Mouse (Mus musculus) liver, adult 2 months (tissue): ENCODE data around the gene Actn2. TPM values are rescaled to one million over a fixed set of nuclear protein-coding genes. Genes with fewer than 3 reads are reported as not detected.
A peak's percentile ranks its signal among the peaks of the same experiment; 100 is the strongest.

ENCODE experiments used
- DNase-seq: peaks from one replicate; pipeline ENCODE4 v3.0.0-alpha.2; 2011; ENCODE audit warnings: low read depth, low spot score; ENCODE audit errors: extremely low read depth
- H3K27ac ChIP-seq: fragments of 200-500 bp; replicated peaks from 2 replicates; pipeline ENCODE4 v1.5.1; 2012; ENCODE audit warnings: low read depth, mild to moderate bottlenecking, control low read depth, inconsistent platforms, low read length; ENCODE audit not compliant: insufficient read depth
- H3K27me3 ChIP-seq: fragments of 200-500 bp; 2 replicates; pipeline ENCODE4 v1.6.1; 2012; ENCODE audit warnings: mild to moderate bottlenecking, moderate library complexity, low read length, inconsistent platforms; ENCODE audit not compliant: control insufficient read depth, insufficient read depth
- H3K36me3 ChIP-seq: fragments of 200-500 bp; 2 replicates; pipeline ENCODE4 v1.6.1; 2012; ENCODE audit warnings: low read length, inconsistent platforms; ENCODE audit not compliant: control insufficient read depth, insufficient read depth
- H3K4me1 ChIP-seq: fragments of 200-500 bp; 2 replicates; pipeline ENCODE4 v1.6.1; 2011; ENCODE audit warnings: low read length; ENCODE audit not compliant: control insufficient read depth, insufficient read depth
- H3K4me3 ChIP-seq: fragments of 200-500 bp; 2 replicates; pipeline ENCODE4 v1.5.1; 2011; ENCODE audit warnings: low read depth, mild to moderate bottlenecking, control low read depth, low read length, moderate library complexity; ENCODE audit not compliant: insufficient read depth
- H3K79me2 ChIP-seq: fragments of 200-500 bp; 2 replicates; pipeline ENCODE4 v1.6.1; 2012; ENCODE audit warnings: inconsistent platforms, mild to moderate bottlenecking, low read length, moderate library complexity; ENCODE audit not compliant: control insufficient read depth, insufficient read depth
- H3K9ac ChIP-seq: fragments of 200-500 bp; 2 replicates; pipeline ENCODE4 v1.6.1; 2012; ENCODE audit warnings: low read depth, mild to moderate bottlenecking, control low read depth, inconsistent platforms, low read length
- CTCF ChIP-seq: fragments of 200-500 bp; IDR thresholded peaks from 2 replicates; pipeline ENCODE4 v1.5.1; 2011; ENCODE audit warnings: low read depth, low read length, control low read depth
- POLR2A ChIP-seq: fragments of 200-500 bp; IDR thresholded peaks from 2 replicates; pipeline ENCODE4 v1.6.1; 2011; ENCODE audit warnings: low read length, control low read depth; ENCODE audit not compliant: insufficient read depth; ENCODE audit errors: extremely low read depth
- WGBS: fragments of 180-500 bp; shearing (Covaris S2); methylation state at CpG from one replicate; pipeline ENCODE4 v1.1.7; 2018; 5-methylcytosine and 5-hydroxymethylcytosine counted together
- polyA plus RNA-seq: library from polyadenylated mRNA; depleted of rRNA; stranded (reverse); fragments of >200 nt; gene quantifications from 2 replicates; pipeline ENCODE4 v1.2.3, GENCODE M21; 2012
- total RNA-seq: library from RNA; depleted of rRNA; stranded (reverse); fragments of >200 nt; gene quantifications from 2 replicates; pipeline ENCODE4 v1.2.3, GENCODE M21; 2014

Gene Actn2
- total and polyA plus RNA-seq, 2 experiments = 0.06 to 1.2 TPM

GRCm38 (mm10) chr13:12255911-12256705 lies 84.5 kb downstream of the Actn2 start:
- Histone ChIP-seq H3K9ac (no peak overlapping the region), H3K27ac (no peak overlapping the region), H3K36me3 (peaks cover 12% of the 10 kb centered on the region), H3K4me3 (no peak overlapping the region), H3K4me1 (peaks cover 6% of the 10 kb centered on the region), H3K27me3 (no peaks in the 10 kb centered on the region), H3K79me2 (no peaks in the 10 kb centered on the region)
- TF ChIP-seq POLR2A = no peak
- WGBS = 66% methylated on average over 3 of the region's 3 CpGs
- peak; percentile 24 for DNase-seq

GRCm38 (mm10) chr13:12250496-12250895 lies 90.1 kb downstream of the Actn2 start:
- no peak overlapping the region for H3K27ac ChIP-seq
- DNase-seq = no peak
- no peaks in the 10 kb centered on the region for H3K79me2 ChIP-seq
- peaks cover 42% of the 10 kb centered on the region for H3K36me3 ChIP-seq
- 91% methylated on average over 3 of the region's 3 CpGs for WGBS
- no peaks in the 10 kb centered on the region for H3K27me3 ChIP-seq
- no peaks in the 10 kb centered on the region for H3K4me1 ChIP-seq
- TF ChIP-seq CTCF (no peak), POLR2A (no peak)
- H3K9ac ChIP-seq = no peak overlapping the region
- H3K4me3 ChIP-seq = no peak overlapping the region

- Histone ChIP-seq H3K9ac (no peak overlapping the region), H3K36me3 (peaks cover 43% of the 10 kb centered on the region), H3K4me1 (no peaks in the 10 kb centered on the region), H3K4me3 (no peak overlapping the region), H3K79me2 (no peaks in the 10 kb centered on the region), H3K27me3 (no peaks in the 10 kb centered on the region), H3K27ac (no peak overlapping the region)
- 77% methylated on average over 8 of the region's 8 CpGs for WGBS
- no peak for TF ChIP-seq POLR2A
- TF ChIP-seq CTCF = no peak
- DNase-seq = no peak
Observed at GRCm38 (mm10) chr13:12249195-12249898, 91.2 kb downstream of the Actn2 start.

- no peak for DNase-seq
- H3K36me3 ChIP-seq = peaks cover 57% of the 10 kb centered on the region
- 99% methylated on average over 2 of the region's 2 CpGs for WGBS
Observed at GRCm38 (mm10) chr13:12245938-12246337, 94.6 kb downstream of the Actn2 start.

GRCm38 (mm10) chr13:12243991-12244390 lies 96.6 kb downstream of the Actn2 start:
- no peak overlapping the region for H3K27ac ChIP-seq
- TF ChIP-seq CTCF (no peak), POLR2A (no peak)
- H3K36me3 ChIP-seq = peaks cover 52% of the 10 kb centered on the region
- H3K4me3 ChIP-seq = no peak overlapping the region
- no peaks in the 10 kb centered on the region for H3K27me3 ChIP-seq
- DNase-seq = no peak
- no peaks in the 10 kb centered on the region for H3K4me1 ChIP-seq
- WGBS = 94% methylated on average over 4 of the region's 4 CpGs
- H3K9ac ChIP-seq = no peak overlapping the region
- H3K79me2 ChIP-seq = no peaks in the 10 kb centered on the region

More at GRCm38 (mm10) chr13:12245938-12246337, 94.6 kb downstream of the Actn2 start:
- no peak overlapping the region for H3K4me3 ChIP-seq
- H3K79me2 ChIP-seq = no peaks in the 10 kb centered on the region
- H3K9ac ChIP-seq = no peak overlapping the region
- H3K27ac ChIP-seq = no peak overlapping the region
- no peaks in the 10 kb centered on the region for H3K27me3 ChIP-seq
- H3K4me1 ChIP-seq = no peaks in the 10 kb centered on the region
- TF ChIP-seq POLR2A (no peak), CTCF (no peak)

GRCm38 (mm10) chr13:12232141-12232540 lies 108.4 kb downstream of the Actn2 start:
- no peak overlapping the region for H3K4me3 ChIP-seq
- H3K4me1 ChIP-seq = peaks cover 9% of the 10 kb centered on the region
- H3K27me3 ChIP-seq = no peaks in the 10 kb centered on the region
- WGBS = 58% methylated on average over 4 of the region's 4 CpGs
- H3K9ac ChIP-seq = no peak overlapping the region
- peak overlapping the region; percentile 34; the same call in 1 of the 2 replicates for H3K27ac ChIP-seq
- TF ChIP-seq POLR2A = no peak
- TF ChIP-seq CTCF = no peak
- H3K79me2 ChIP-seq = no peaks in the 10 kb centered on the region
- H3K36me3 ChIP-seq = peaks cover 26% of the 10 kb centered on the region
- DNase-seq = peak; percentile 90
